Mouse (Mus musculus) heart, adult 2 months (tissue): ENCODE measurements around the gene Cdc20b.

Experiments
- EP300 ChIP-seq: fragments of 200-500 bp; IDR thresholded peaks from 2 replicates; pipeline ENCODE4 v1.6.1; 2011; ENCODE audit warnings: low read depth, low read length, control low read depth; ENCODE audit not compliant: insufficient read depth
- POLR2A ChIP-seq: fragments of 200-500 bp; IDR thresholded peaks from 2 replicates; pipeline ENCODE4 v1.6.1; 2011; ENCODE audit warnings: mild to moderate bottlenecking, low read depth, low read length, control low read depth; ENCODE audit not compliant: insufficient read depth

- TF ChIP-seq EP300 (peak; percentile 75), POLR2A (peak; percentile 67; the same call in 1 of the 2 replicates)
Observed at GRCm38 (mm10) chr13:112987532-112987943, 47.4 kb upstream of the Cdc20b start, which contains the start of gene Ccno.
